Comparison of ENCODE assay signal across 13 mouse cellular contexts in genomic region chr7:133824579-133824978, GRCm38 (mm10). TPM values are rescaled to one million over a fixed set of nuclear protein-coding genes. Genes with fewer than 3 reads are reported as not detected.
DNase-seq lines count a peak whose midpoint lies in the region; ATAC-seq and TF ChIP-seq lines count a peak whose summit lies in the region.
"Had no signal": no experiment of that assay in that cellular context is flagged by ENCODE, and none has a peak within 500 bp of the region (broad histone marks: within the 10 kb centered on the region; RNA-seq: fewer than 3 reads in every experiment).

No protein-coding gene starts in this region.

- H3K36me3 ChIP-seq in lung, postnatal 0 days (ENCODE audit: insufficient read depth, low read length), result no peaks in the 10 kb centered on the region
- no peaks in the 10 kb centered on the region for H3K36me3 ChIP-seq in embryonic facial prominence, embryonic 10.5 days (replicated peaks)
- H3K36me3 ChIP-seq in hindbrain, embryonic 16.5 days (ENCODE audit: control insufficient read depth, insufficient read depth, low read length), result no peaks in the 10 kb centered on the region
- H3K36me3 ChIP-seq: forebrain, embryonic 15.5 days; neural tube, embryonic 13.5 days had no signal

- no peak for ATAC-seq in lung, postnatal 0 days
- no peak for ATAC-seq in hindbrain, embryonic 16.5 days
- ATAC-seq: forebrain, embryonic 15.5 days had no signal

- no peak overlapping the region for H3K4me3 ChIP-seq in lung, postnatal 0 days (ENCODE audit: low read depth, low read length)
- no peak overlapping the region for H3K4me3 ChIP-seq in embryonic facial prominence, embryonic 10.5 days
- no peak overlapping the region for H3K4me3 ChIP-seq in hindbrain, embryonic 16.5 days (ENCODE audit: low read length)
- H3K4me3 ChIP-seq: forebrain, embryonic 15.5 days; heart, embryonic 13.5 days; neural tube, embryonic 13.5 days had no signal

- H3K9me3 ChIP-seq in lung, postnatal 0 days (ENCODE audit: low read length), result no peaks in the 10 kb centered on the region
- H3K9me3 ChIP-seq in embryonic facial prominence, embryonic 10.5 days, result 0 out of 2 replicates have a peak, but pooled peaks cover 4% of the 10 kb centered on the region
- H3K9me3 ChIP-seq in hindbrain, embryonic 16.5 days (ENCODE audit: control insufficient read depth, low read length), result peaks cover 8% of the 10 kb centered on the region; the same call in 1 of the 2 replicates
- H3K9me3 ChIP-seq: forebrain, embryonic 15.5 days; neural tube, embryonic 13.5 days had no signal

- DNase-seq in kidney, adult 9 months, result peak; percentile 36
- DNase-seq in kidney, adult 11 months, result no peak
- DNase-seq in CD4-positive helper T cell, adult 2 months (ENCODE audit: low read depth, low spot score), result peak; percentile 5
- DNase-seq in NIH3T3 (ENCODE audit: low read depth), result peak; percentile 14
- DNase-seq in lung, postnatal 0 days (ENCODE audit: low spot score), result no peak
- no peak for DNase-seq in embryonic facial prominence, embryonic 10.5 days (ENCODE audit: low spot score)
- no peak for DNase-seq in left cerebral cortex, adult 11 months (ENCODE audit: low spot score)
- DNase-seq: adrenal gland, adult 2 months had no signal

- H3K9ac ChIP-seq in lung, postnatal 0 days (replicated peaks; ENCODE audit: low read depth), result no peak overlapping the region
- H3K9ac ChIP-seq in hindbrain, embryonic 16.5 days (ENCODE audit: low read depth, low read length), result no peak overlapping the region
- H3K9ac ChIP-seq: forebrain, embryonic 15.5 days; heart, embryonic 13.5 days; neural tube, embryonic 13.5 days had no signal

- no peaks in the 10 kb centered on the region for H3K27me3 ChIP-seq in lung, postnatal 0 days (replicated peaks; ENCODE audit: insufficient read depth, low read length)
- no peaks in the 10 kb centered on the region for H3K27me3 ChIP-seq in embryonic facial prominence, embryonic 10.5 days (replicated peaks; ENCODE audit: low read depth, poor library complexity, severe bottlenecking)
- H3K27me3 ChIP-seq in hindbrain, embryonic 16.5 days (replicated peaks; ENCODE audit: control insufficient read depth, insufficient read depth, low read length), result no peaks in the 10 kb centered on the region
- H3K27me3 ChIP-seq: forebrain, embryonic 15.5 days; heart, embryonic 13.5 days; neural tube, embryonic 13.5 days had no signal

- TF ChIP-seq CTCF in lung, postnatal 0 days (IDR thresholded peaks at IDR 0.05), result peak; percentile 53

- H3K4me1 ChIP-seq in lung, postnatal 0 days (ENCODE audit: insufficient read depth, low read depth, low read length), result no peaks in the 10 kb centered on the region
- 0 out of 2 replicates have a peak, but pooled peaks cover 5% of the 10 kb centered on the region for H3K4me1 ChIP-seq in embryonic facial prominence, embryonic 10.5 days
- H3K4me1 ChIP-seq in hindbrain, embryonic 16.5 days (ENCODE audit: control insufficient read depth, insufficient read depth, low read depth, low read length), result no peaks in the 10 kb centered on the region
- H3K4me1 ChIP-seq: forebrain, embryonic 15.5 days; neural tube, embryonic 13.5 days had no signal

- H3K4me2 ChIP-seq in lung, postnatal 0 days (replicated peaks; ENCODE audit: low read depth, low read length), result no peak overlapping the region
- no peak overlapping the region for H3K4me2 ChIP-seq in hindbrain, embryonic 16.5 days (ENCODE audit: low read length)
- H3K4me2 ChIP-seq: forebrain, embryonic 15.5 days; heart, embryonic 13.5 days; neural tube, embryonic 13.5 days had no signal

- no peak overlapping the region for H3K27ac ChIP-seq in lung, postnatal 0 days (ENCODE audit: low read length)
- no peak overlapping the region for H3K27ac ChIP-seq in embryonic facial prominence, embryonic 10.5 days (replicated peaks)
- no peak overlapping the region for H3K27ac ChIP-seq in hindbrain, embryonic 16.5 days (ENCODE audit: low read depth, low read length)
- H3K27ac ChIP-seq: forebrain, embryonic 15.5 days; heart, embryonic 13.5 days; macrophage; neural tube, embryonic 13.5 days had no signal

- TF ChIP-seq EP300 in lung, postnatal 0 days (IDR thresholded peaks at IDR 0.05), result no peak

- 96% methylated on average over 2 of the region's 2 CpGs for WGBS in lung, postnatal 0 days
- 94% methylated on average over 2 of the region's 2 CpGs for WGBS in embryonic facial prominence, embryonic 10.5 days
- 97% methylated on average over 2 of the region's 2 CpGs for WGBS in hindbrain, embryonic 16.5 days

RNA-seq across cellular contexts. Expression of gene Dhx32, which starts 42.1 kb away (rescaled TPM):
- 22.0 and 25.1 TPM in 2 replicates for polyA plus RNA-seq in lung, postnatal 0 days (2015; fragmentation: Nextera tagmentation; extraction: Ambion mirVana)
- polyA plus RNA-seq in embryonic facial prominence, embryonic 10.5 days (2016; fragmentation: Nextera tagmentation; extraction: Ambion mirVana), result 34.9 and 38.5 TPM in 2 replicates
- polyA plus RNA-seq in hindbrain, embryonic 16.5 days (2015; fragmentation: Nextera tagmentation; extraction: Ambion mirVana), result 43.8 and 44.4 TPM in 2 replicates

RNA-seq across cellular contexts. Expression of gene Fank1, which starts 47.9 kb away (rescaled TPM):
- 6.8 and 6.9 TPM in 2 replicates for polyA plus RNA-seq in lung, postnatal 0 days (2015; fragmentation: Nextera tagmentation; extraction: Ambion mirVana)
- 0.36 and 0.58 TPM in 2 replicates for polyA plus RNA-seq in embryonic facial prominence, embryonic 10.5 days (2016; fragmentation: Nextera tagmentation; extraction: Ambion mirVana)
- polyA plus RNA-seq in hindbrain, embryonic 16.5 days (2015; fragmentation: Nextera tagmentation; extraction: Ambion mirVana), result 4.6 and 5.5 TPM in 2 replicates
- polyA plus RNA-seq: heart, embryonic 13.5 days; macrophage had no signal

Comparison
In these comparisons a context has a peak if more than half of its experiments do, and no peak if none do; other contexts are left out.
1. DNase-seq: peak in kidney, adult 9 months (single experiment), CD4-positive helper T cell, adult 2 months (single experiment) and NIH3T3 (single experiment); none in kidney, adult 11 months (single experiment), lung, postnatal 0 days (single experiment), embryonic facial prominence, embryonic 10.5 days (single experiment) and left cerebral cortex, adult 11 months (single experiment).